Mouse (Mus musculus) adrenal gland (tissue): ENCODE results near the gene Dusp7.

ENCODE experiments used
- intact Hi-C: fragments of 180-260 bp; cut with DNase I; formaldehyde crosslinking; loops from one replicate; pipeline ENCODE4 v1.15.1; 2025

Dusp7 gene

GRCm38 (mm10) chr9:106417841-106418625 is 49.6 kb downstream of the Dusp7 start:
- intact Hi-C loops, result loop anchor here (5.0 kb wide), 1 partner anchor 51 kb away; the partner anchor contains the start of gene Dusp7

DNA sequence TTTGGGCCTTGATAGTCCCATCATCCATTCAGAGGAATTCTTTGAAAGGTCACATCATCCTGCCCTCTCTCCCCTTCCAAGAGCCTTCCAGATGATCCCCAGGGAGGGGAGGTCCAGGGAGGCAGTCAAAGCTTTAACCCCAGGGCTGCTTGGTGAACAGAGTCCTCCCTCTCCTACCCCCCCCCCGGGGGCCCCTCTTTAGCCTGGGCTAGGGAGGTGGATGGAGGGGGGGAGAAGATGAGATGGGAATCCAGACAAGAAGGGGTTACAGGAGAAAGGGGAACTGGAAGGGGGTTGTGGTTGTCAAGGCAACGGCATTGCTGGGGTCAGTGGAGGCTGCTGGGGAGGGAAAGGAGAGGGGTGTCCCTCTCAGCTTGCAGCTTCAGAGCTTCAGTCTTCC is 52.2 kb downstream of the Dusp7 start:
- intact Hi-C loops, result loop anchor here (1.0 kb wide), 1 partner anchor 131 kb away; no protein-coding TSS in a partner anchor

- intact Hi-C loops, result loop anchor here (1.0 kb wide), 1 partner anchor 132 kb away; no protein-coding TSS in a partner anchor
Observed at GRCm38 (mm10) chr9:106421033-106421864, 52.8 kb downstream of the Dusp7 start.

DNA sequence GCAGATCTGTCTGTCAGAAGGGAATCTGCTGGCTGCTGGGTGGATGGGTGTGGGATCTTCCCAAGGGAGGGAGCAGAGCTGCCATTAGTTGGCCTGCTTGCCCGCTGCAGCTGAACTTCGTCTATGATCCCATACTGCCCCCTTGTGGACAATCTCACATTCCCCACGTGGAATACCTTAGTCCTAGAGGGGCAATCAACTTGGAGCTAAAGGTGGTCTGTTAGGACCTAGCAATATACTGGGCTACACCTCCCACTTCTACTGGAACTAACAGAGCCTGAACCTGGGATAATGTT is 53.4 kb downstream of the Dusp7 start:
- intact Hi-C loops, result loop anchor here (1.0 kb wide), 3 partner anchors 116 to 133 kb away; no protein-coding TSS in a partner anchor
